Mouse (Mus musculus): Measurements from ENCODE around the gene Gstcd.

GRCm38 (mm10) chr3:132944609-132945008 lies 147.2 kb downstream of the Gstcd start:
- TF ChIP-seq CTCF (IDR thresholded peaks at IDR 0.05; ENCODE audit: low read depth, low read length) (no peak), GATA1 (IDR thresholded peaks at IDR 0.05; ENCODE audit: borderline replicate concordance, low read length) (no peak), GATA2 (IDR thresholded peaks at IDR 0.05; ENCODE audit: borderline replicate concordance, low read depth, low read length) (no peak), TAL1 (conservative IDR thresholded peaks at IDR 0.05; ENCODE audit: low read depth, low read length) (no peak), POLR2AphosphoS5 (IDR thresholded peaks at IDR 0.05; ENCODE audit: insufficient replicate concordance, low read depth, low read length) (no peak)

Measured in G1E (cell line).